Mouse (Mus musculus): ENCODE measurements around the gene Pdx1.

GRCm38 (mm10) chr5:147294121-147294520 lies 24.4 kb downstream of the Pdx1 start:
- TF ChIP-seq POLR2A (IDR thresholded peaks at IDR 0.05; ENCODE audit: control insufficient read depth, extremely low read depth, insufficient read depth, low read length, poor library complexity) = no peak
- no peak for TF ChIP-seq CTCF (IDR thresholded peaks at IDR 0.05; ENCODE audit: borderline replicate concordance, control insufficient read depth, extremely low read depth, insufficient read depth, low read length, poor library complexity)
